Mouse (Mus musculus) embryonic facial prominence, embryonic 11.5 days (tissue): ENCODE results near the gene Prim1. TPM values are rescaled to one million over a fixed set of nuclear protein-coding genes. Genes with fewer than 3 reads are reported as not detected.

Source experiments
- ATAC-seq: fragments of 200-750 bp; cut with Nextera tagmentation; replicated peaks from 2 replicates; pipeline ENCODE4 v1.8.0; 2017; ENCODE audit warnings: low read depth; ENCODE audit not compliant: insufficient number of reproducible peaks, low FRiP score, low TSS enrichment
- DNase-seq: peaks from one replicate; pipeline ENCODE4 v3.0.0-alpha.2; 2015; ENCODE audit warnings: low spot score
- H3K27ac ChIP-seq: fragments of 300-500 bp; sonication (generic); replicated peaks from 2 replicates; pipeline ENCODE4 v1.5.1; 2014; ENCODE audit warnings: mild to moderate bottlenecking, low read depth, low read length, control low read depth
- H3K27me3 ChIP-seq: fragments of 300-500 bp; sonication (generic); 2 replicates; pipeline ENCODE4 v1.6.1; 2014; ENCODE audit warnings: mild to moderate bottlenecking, low read length, moderate library complexity, mixed read lengths; ENCODE audit not compliant: control insufficient read depth, insufficient read depth
- H3K36me3 ChIP-seq: fragments of 300-500 bp; sonication (generic); replicated peaks from 2 replicates; pipeline ENCODE4 v1.6.1; 2014; ENCODE audit warnings: low read depth, mild to moderate bottlenecking, low read length, moderate library complexity, mixed read lengths; ENCODE audit not compliant: control insufficient read depth, insufficient read depth
- H3K4me1 ChIP-seq: fragments of 300-500 bp; sonication (generic); 2 replicates; pipeline ENCODE4 v1.6.1; 2014; ENCODE audit warnings: low read length, mixed read lengths; ENCODE audit not compliant: control insufficient read depth, insufficient read depth
- H3K4me2 ChIP-seq: fragments of 300-500 bp; sonication (generic); 2 replicates; pipeline ENCODE4 v1.6.1; 2014; ENCODE audit warnings: low read depth, mild to moderate bottlenecking, control low read depth, low read length, moderate library complexity
- H3K4me3 ChIP-seq: fragments of 300-500 bp; sonication (generic); 2 replicates; pipeline ENCODE4 v1.5.1; 2014; ENCODE audit warnings: low read depth, low read length, control low read depth
- H3K9ac ChIP-seq: fragments of 300-500 bp; sonication (generic); replicated peaks from 2 replicates; pipeline ENCODE4 v1.6.1; 2014; ENCODE audit warnings: mild to moderate bottlenecking, control low read depth, low read length
- H3K9me3 ChIP-seq: fragments of 300-500 bp; sonication (generic); replicated peaks from 2 replicates; pipeline ENCODE4 v1.6.1; 2016; ENCODE audit warnings: mild to moderate bottlenecking, low read length, inconsistent platforms, mixed read lengths; ENCODE audit not compliant: control insufficient read depth
- WGBS: fragments of 180-500 bp; shearing (Covaris S2); extraction: QIAGEN DNeasy Blood & Tissue Kit; methylation state at CpG from one replicate; pipeline ENCODE4 v1.1.7; 2014; 5-methylcytosine and 5-hydroxymethylcytosine counted together
- polyA plus RNA-seq: library from polyadenylated mRNA; unstranded; fragments of >200 nt; fragmentation: Nextera tagmentation; extraction: Ambion mirVana; gene quantifications from 2 replicates; pipeline ENCODE4 v1.2.1, GENCODE M21; 2014

Gene Prim1
- polyA plus RNA-seq, 1 experiment from 2014 or later: 132 TPM

DNA sequence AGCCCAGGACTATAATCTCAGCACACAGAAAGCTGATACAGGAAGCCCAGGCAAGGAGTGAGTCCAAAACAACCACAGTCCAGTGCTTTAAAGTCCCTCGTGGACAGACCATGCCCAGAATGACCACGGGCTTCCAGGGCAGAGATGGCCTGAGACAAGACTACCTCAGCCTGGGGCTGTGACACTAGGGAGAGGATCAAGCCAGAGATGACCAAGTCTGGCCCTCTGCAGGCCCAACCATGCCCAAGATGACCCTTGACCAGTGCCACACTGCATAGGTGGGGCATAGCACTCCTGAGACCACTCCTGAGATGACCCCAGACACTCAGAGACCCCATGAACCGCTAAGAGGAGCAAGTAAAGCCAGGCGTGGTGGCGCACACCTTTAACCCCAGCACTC is 5.2 kb upstream of the Prim1 start:
- no peak overlapping the region for H3K4me3 ChIP-seq
- ATAC-seq: no peak
- 91% methylated on average over 5 of the region's 5 CpGs for WGBS

GRCm38 (mm10) chr10:128022196-128022595 is 7.2 kb downstream of the Prim1 start:
- Histone ChIP-seq H3K4me2 (no peak overlapping the region), H3K9me3 (no peaks in the 10 kb centered on the region), H3K9ac (no peak overlapping the region), H3K27me3 (no peaks in the 10 kb centered on the region), H3K27ac (no peak overlapping the region), H3K36me3 (peaks cover 4% of the 10 kb centered on the region), H3K4me3 (no peak overlapping the region), H3K4me1 (no peaks in the 10 kb centered on the region)
- DNase-seq (no peak), ATAC-seq (no peak)
- 91% methylated on average over 5 of the region's 5 CpGs for WGBS

More for the DNA sequence above, 5.2 kb upstream of the Prim1 start:
- no peaks in the 10 kb centered on the region for H3K4me1 ChIP-seq
- H3K9me3 ChIP-seq: no peaks in the 10 kb centered on the region
- H3K27me3 ChIP-seq: no peaks in the 10 kb centered on the region
- H3K27ac ChIP-seq: no peak overlapping the region
- H3K4me2 ChIP-seq: no peak overlapping the region
- H3K9ac ChIP-seq: no peak overlapping the region
- DNase-seq: no peak
- H3K36me3 ChIP-seq: no peaks in the 10 kb centered on the region

DNA sequence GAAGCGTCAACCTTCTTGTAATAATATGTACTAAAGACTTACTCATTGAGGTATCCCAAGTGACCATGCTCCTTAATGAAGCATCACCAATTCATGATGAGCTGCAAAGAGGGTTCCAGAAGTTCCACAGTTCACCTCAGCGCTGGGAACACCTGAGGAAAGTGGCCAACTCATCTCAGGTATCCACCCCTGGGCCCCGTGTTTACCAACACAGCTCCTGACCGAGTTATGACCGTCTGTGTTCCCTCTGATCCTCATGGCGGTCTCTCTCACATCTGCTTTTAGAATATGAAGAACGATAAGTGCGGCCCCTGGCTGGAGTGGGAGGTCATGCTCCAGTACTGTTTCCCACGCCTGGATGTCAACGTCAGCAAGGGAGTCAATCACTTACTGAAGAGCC is 8.5 kb downstream of the Prim1 start:
- ATAC-seq: no peak
- H3K4me2 ChIP-seq: no peak overlapping the region
- H3K9me3 ChIP-seq: no peaks in the 10 kb centered on the region
- no peak overlapping the region for H3K9ac ChIP-seq
- WGBS: 96% methylated on average over 10 of the region's 10 CpGs
- H3K4me3 ChIP-seq: no peak overlapping the region
- H3K4me1 ChIP-seq: no peaks in the 10 kb centered on the region
- H3K27me3 ChIP-seq: no peaks in the 10 kb centered on the region
- no peak for DNase-seq
- H3K36me3 ChIP-seq: peaks cover 7% of the 10 kb centered on the region
- H3K27ac ChIP-seq: no peak overlapping the region

DNA sequence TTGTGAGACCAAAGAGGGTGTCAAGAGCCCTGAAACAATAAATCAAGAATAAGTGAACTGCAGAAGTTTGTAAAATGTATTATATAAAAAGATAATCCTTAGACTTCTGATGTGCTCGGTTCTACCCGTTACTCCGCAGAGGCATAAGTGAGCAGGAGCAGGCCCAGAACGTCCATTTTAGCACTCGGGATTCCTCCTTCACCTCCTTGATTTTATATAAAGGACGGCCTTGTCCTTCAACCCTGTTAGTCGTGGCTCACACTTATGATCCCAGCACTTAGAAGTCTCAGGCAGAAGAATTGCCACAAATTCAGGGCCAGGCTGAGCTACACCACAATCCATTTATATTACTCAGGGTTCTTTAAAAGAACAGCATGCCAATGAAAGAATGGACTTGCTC is 15.0 kb downstream of the Prim1 start:
- DNase-seq: no peak
- 93% methylated on average over 7 of the region's 7 CpGs for WGBS
- H3K4me1 ChIP-seq: no peaks in the 10 kb centered on the region
- no peak overlapping the region for H3K9ac ChIP-seq
- no peak overlapping the region for H3K27ac ChIP-seq
- ATAC-seq: no peak
- H3K9me3 ChIP-seq: no peaks in the 10 kb centered on the region
- H3K36me3 ChIP-seq: 0 out of 2 replicates have a peak, but pooled peaks cover 3% of the 10 kb centered on the region
- H3K4me2 ChIP-seq: no peak overlapping the region
- no peaks in the 10 kb centered on the region for H3K27me3 ChIP-seq
- no peak overlapping the region for H3K4me3 ChIP-seq

DNA sequence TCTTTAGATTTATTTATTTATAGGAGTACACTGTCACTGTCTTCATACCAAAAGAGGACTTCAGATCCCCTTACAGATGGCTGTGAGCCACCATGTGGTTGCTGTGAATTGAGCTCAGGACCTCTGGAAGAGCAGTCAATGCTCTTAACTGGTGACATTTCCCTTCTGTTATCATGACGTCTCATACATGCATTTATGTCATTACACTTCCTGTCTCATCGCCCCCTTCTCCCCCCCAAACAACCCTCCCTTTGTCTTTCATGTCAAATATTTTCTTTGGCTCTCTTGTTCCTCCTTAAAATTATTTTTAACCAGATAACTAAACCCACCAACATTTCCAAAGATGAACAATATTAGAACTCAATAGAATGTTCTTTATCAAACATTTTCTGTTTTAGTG is 15.9 kb downstream of the Prim1 start:
- 83% methylated on average over 2 of the region's 2 CpGs for WGBS
- no peak overlapping the region for H3K4me2 ChIP-seq

GRCm38 (mm10) chr10:128036746-128037425 is 21.9 kb downstream of the Prim1 start:
- Histone ChIP-seq H3K4me1 (no peaks in the 10 kb centered on the region), H3K9me3 (no peaks in the 10 kb centered on the region), H3K4me3 (peak overlapping the region; percentile 78), H3K4me2 (peak overlapping the region; percentile 71), H3K9ac (peak overlapping the region; percentile 99), H3K27me3 (no peaks in the 10 kb centered on the region), H3K36me3 (peaks cover 3% of the 10 kb centered on the region), H3K27ac (no peak overlapping the region)
- DNase-seq (peak; percentile 48), ATAC-seq (no peak)
- WGBS: 9% methylated on average over 10 of the region's 10 CpGs

More for the DNA sequence above, 15.9 kb downstream of the Prim1 start:
- H3K27ac ChIP-seq: no peak overlapping the region
- no peak for ATAC-seq
- no peak overlapping the region for H3K9ac ChIP-seq
- no peaks in the 10 kb centered on the region for H3K4me1 ChIP-seq
- H3K27me3 ChIP-seq: no peaks in the 10 kb centered on the region
- no peak overlapping the region for H3K4me3 ChIP-seq
- H3K36me3 ChIP-seq: 0 out of 2 replicates have a peak, but pooled peaks cover 3% of the 10 kb centered on the region
- no peak for DNase-seq
- H3K9me3 ChIP-seq: no peaks in the 10 kb centered on the region

DNA sequence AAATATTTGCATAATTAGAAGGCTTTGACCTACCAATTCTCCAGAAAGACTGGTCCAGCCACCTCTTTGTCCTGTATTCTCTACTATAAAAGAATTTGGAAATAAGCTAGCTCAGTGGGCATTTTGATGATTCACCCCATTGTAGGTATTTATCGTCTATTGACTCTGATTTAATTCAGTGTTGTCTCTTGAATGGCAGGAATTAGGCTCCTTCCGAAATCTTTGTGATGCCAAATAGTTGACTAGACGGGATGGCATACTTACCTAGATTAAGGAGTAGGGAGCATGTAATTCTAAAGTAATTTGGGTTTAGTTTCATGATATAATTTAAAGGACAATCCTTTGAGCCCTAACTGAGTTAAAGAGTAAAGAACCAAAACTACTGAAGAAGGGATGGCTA is 23.0 kb downstream of the Prim1 start:
- no peaks in the 10 kb centered on the region for H3K27me3 ChIP-seq
- ATAC-seq (no peak), DNase-seq (no peak)
- no peaks in the 10 kb centered on the region for H3K4me1 ChIP-seq
- H3K9ac ChIP-seq: no peak overlapping the region
- no peaks in the 10 kb centered on the region for H3K9me3 ChIP-seq
- H3K36me3 ChIP-seq: peaks cover 3% of the 10 kb centered on the region
- H3K4me2 ChIP-seq: no peak overlapping the region
- H3K27ac ChIP-seq: no peak overlapping the region
- WGBS: 87% methylated on average over 3 of the region's 3 CpGs
- no peak overlapping the region for H3K4me3 ChIP-seq

GRCm38 (mm10) chr10:128039167-128039566 is 24.2 kb downstream of the Prim1 start:
- Histone ChIP-seq H3K4me2 (no peak overlapping the region), H3K36me3 (peaks cover 6% of the 10 kb centered on the region), H3K9ac (no peak overlapping the region), H3K4me1 (no peaks in the 10 kb centered on the region), H3K4me3 (no peak overlapping the region), H3K9me3 (no peaks in the 10 kb centered on the region), H3K27ac (no peak overlapping the region), H3K27me3 (no peaks in the 10 kb centered on the region)
- DNase-seq (no peak), ATAC-seq (no peak)
- 62% methylated on average over 5 of the region's 5 CpGs for WGBS
